Mouse (Mus musculus) hindbrain, embryonic 14.5 days (tissue): ENCODE data around the gene 1700016D06Rik. TPM values are rescaled to one million over a fixed set of nuclear protein-coding genes. Genes with fewer than 3 reads are reported as not detected.
"Not testable (repeated sequence)": the region's sequence is repeated elsewhere in the genome, so short reads cannot be mapped to it uniquely, and the experiment has no call there.

Source experiments
- ATAC-seq: fragments of 200-750 bp; cut with Nextera tagmentation; 2 replicates; pipeline ENCODE4 v1.8.0; 2017; ENCODE audit warnings: moderate number of reproducible peaks, mild to moderate bottlenecking, moderate TSS enrichment, moderate library complexity; ENCODE audit not compliant: low FRiP score
- DNase-seq: peaks from one replicate; pipeline ENCODE4 v3.0.0-alpha.2; 2015; ENCODE audit warnings: low spot score
- H3K27ac ChIP-seq: fragments of 300-500 bp; sonication (generic); 2 replicates; pipeline ENCODE4 v1.5.1; 2014; ENCODE audit warnings: mild to moderate bottlenecking, moderate library complexity
- H3K27me3 ChIP-seq: fragments of 300-500 bp; sonication (generic); 2 replicates; pipeline ENCODE4 v1.6.1; 2014; ENCODE audit warnings: mild to moderate bottlenecking, low read length, mixed read lengths; ENCODE audit not compliant: control insufficient read depth, insufficient read depth
- H3K36me3 ChIP-seq: fragments of 300-500 bp; sonication (generic); replicated peaks from 2 replicates; pipeline ENCODE4 v1.6.1; 2014; ENCODE audit not compliant: control insufficient read depth, insufficient read depth
- H3K4me1 ChIP-seq: fragments of 300-500 bp; sonication (generic); replicated peaks from 2 replicates; pipeline ENCODE4 v1.6.1; 2014; ENCODE audit warnings: antibody characterized with exemption, low read length, mixed read lengths; ENCODE audit not compliant: control insufficient read depth, insufficient read depth
- H3K4me2 ChIP-seq: fragments of 300-500 bp; sonication (generic); replicated peaks from 2 replicates; pipeline ENCODE4 v1.6.1; 2014; ENCODE audit warnings: mild to moderate bottlenecking, moderate library complexity
- H3K4me3 ChIP-seq: fragments of 300-500 bp; sonication (generic); replicated peaks from 2 replicates; pipeline ENCODE4 v1.5.1; 2014; ENCODE audit warnings: mild to moderate bottlenecking, low read length
- H3K9ac ChIP-seq: fragments of 300-500 bp; sonication (generic); 2 replicates; pipeline ENCODE4 v1.6.1; 2014
- H3K9me3 ChIP-seq: fragments of 300-500 bp; sonication (generic); 2 replicates; pipeline ENCODE4 v1.6.1; 2016; ENCODE audit warnings: low read length; ENCODE audit not compliant: control insufficient read depth
- WGBS: fragments of 180-500 bp; shearing (Covaris S2); extraction: QIAGEN DNeasy Blood & Tissue Kit; methylation state at CpG from one replicate; pipeline ENCODE4 v1.1.7; 2014; 5-methylcytosine and 5-hydroxymethylcytosine counted together
- polyA plus RNA-seq: library from polyadenylated mRNA; unstranded; fragments of >200 nt; fragmentation: Nextera tagmentation; extraction: Ambion mirVana; gene quantifications from 2 replicates; pipeline ENCODE4 v1.2.1, GENCODE M21; 2014

1700016D06Rik gene
- polyA plus RNA-seq, 1 experiment from 2014 or later = not detected

- H3K9ac ChIP-seq = no peak overlapping the region
- no peaks in the 10 kb centered on the region for H3K36me3 ChIP-seq
- H3K27me3 ChIP-seq = no peaks in the 10 kb centered on the region
- ATAC-seq (no peak), DNase-seq (no peak)
- no peak overlapping the region for H3K4me2 ChIP-seq
- no peaks in the 10 kb centered on the region for H3K4me1 ChIP-seq
- no peak overlapping the region for H3K4me3 ChIP-seq
- H3K27ac ChIP-seq = no peak overlapping the region
- no peaks in the 10 kb centered on the region for H3K9me3 ChIP-seq
- 74% methylated on average over 1 of the region's 1 CpGs for WGBS
Measured at GRCm38 (mm10) chr8:11692455-11692854, 8.4 kb downstream of the 1700016D06Rik start.

GRCm38 (mm10) chr8:11691761-11692160, 9.1 kb downstream of the 1700016D06Rik start:
- Histone ChIP-seq H3K27me3 (no peaks in the 10 kb centered on the region), H3K4me2 (no peak overlapping the region), H3K4me1 (no peaks in the 10 kb centered on the region), H3K36me3 (no peaks in the 10 kb centered on the region), H3K9ac (no peak overlapping the region), H3K9me3 (no peaks in the 10 kb centered on the region), H3K4me3 (no peak overlapping the region), H3K27ac (no peak overlapping the region)
- WGBS = 89% methylated on average over 6 of the region's 6 CpGs
- no peak for DNase-seq
- no peak for ATAC-seq

DNA sequence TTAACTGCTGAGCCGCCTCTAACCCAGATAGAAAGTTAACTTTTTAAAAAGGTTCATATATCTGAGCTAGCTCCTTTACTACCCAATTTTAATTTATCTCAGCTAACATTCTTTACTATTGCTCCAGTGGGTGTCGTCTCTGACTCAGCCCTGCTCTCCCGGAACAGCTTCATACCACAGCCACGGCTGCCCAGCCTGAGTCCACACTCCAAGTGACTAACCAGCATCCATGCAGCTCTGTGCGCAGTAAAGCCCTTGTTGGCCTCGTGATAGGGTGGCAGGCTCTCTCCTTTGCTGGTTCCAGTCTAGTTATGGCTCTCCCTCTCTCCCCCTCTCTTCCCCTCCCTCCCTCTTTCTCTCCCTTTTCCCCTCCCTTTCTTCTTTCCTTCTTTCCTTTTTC, 9.6 kb downstream of the 1700016D06Rik start:
- H3K27me3 ChIP-seq = no peaks in the 10 kb centered on the region
- ATAC-seq = no peak
- WGBS = 94% methylated on average over 6 of the region's 6 CpGs
- no peaks in the 10 kb centered on the region for H3K4me1 ChIP-seq
- H3K4me2 ChIP-seq = no peak overlapping the region
- H3K9ac ChIP-seq = no peak overlapping the region
- no peak for DNase-seq
- no peak overlapping the region for H3K4me3 ChIP-seq
- H3K36me3 ChIP-seq = no peaks in the 10 kb centered on the region
- no peak overlapping the region for H3K27ac ChIP-seq
- H3K9me3 ChIP-seq = no peaks in the 10 kb centered on the region

GRCm38 (mm10) chr8:11689945-11690344, 10.9 kb downstream of the 1700016D06Rik start:
- no peak for DNase-seq
- H3K27me3 ChIP-seq = no peaks in the 10 kb centered on the region

GRCm38 (mm10) chr8:11687251-11687650, 13.6 kb downstream of the 1700016D06Rik start:
- no peaks in the 10 kb centered on the region for H3K27me3 ChIP-seq
- WGBS = 94% methylated on average over 5 of the region's 5 CpGs
- H3K9me3 ChIP-seq = no peaks in the 10 kb centered on the region
- H3K27ac ChIP-seq = no peak overlapping the region
- ATAC-seq (no peak), DNase-seq (no peak)
- H3K4me1 ChIP-seq = no peaks in the 10 kb centered on the region
- H3K4me3 ChIP-seq = no peak overlapping the region
- no peaks in the 10 kb centered on the region for H3K36me3 ChIP-seq
- no peak overlapping the region for H3K4me2 ChIP-seq
- no peak overlapping the region for H3K9ac ChIP-seq

More at GRCm38 (mm10) chr8:11689945-11690344, 10.9 kb downstream of the 1700016D06Rik start:
- Histone ChIP-seq H3K9me3 (no peaks in the 10 kb centered on the region), H3K4me2 (no peak overlapping the region), H3K4me3 (no peak overlapping the region), H3K4me1 (no peaks in the 10 kb centered on the region), H3K27ac (no peak overlapping the region), H3K9ac (no peak overlapping the region), H3K36me3 (no peaks in the 10 kb centered on the region)
- 56% methylated on average over 7 of the region's 7 CpGs for WGBS
- ATAC-seq = no peak

GRCm38 (mm10) chr8:11684558-11684957, 16.3 kb downstream of the 1700016D06Rik start:
- Histone ChIP-seq H3K36me3 (no peaks in the 10 kb centered on the region), H3K27me3 (no peaks in the 10 kb centered on the region), H3K4me1 (no peaks in the 10 kb centered on the region), H3K4me2 (no peak overlapping the region), H3K27ac (no peak overlapping the region), H3K9ac (no peak overlapping the region), H3K9me3 (no peaks in the 10 kb centered on the region), H3K4me3 (no peak overlapping the region)
- DNase-seq = no peak
- 89% methylated on average over 7 of the region's 7 CpGs for WGBS
- ATAC-seq = no peak

DNA sequence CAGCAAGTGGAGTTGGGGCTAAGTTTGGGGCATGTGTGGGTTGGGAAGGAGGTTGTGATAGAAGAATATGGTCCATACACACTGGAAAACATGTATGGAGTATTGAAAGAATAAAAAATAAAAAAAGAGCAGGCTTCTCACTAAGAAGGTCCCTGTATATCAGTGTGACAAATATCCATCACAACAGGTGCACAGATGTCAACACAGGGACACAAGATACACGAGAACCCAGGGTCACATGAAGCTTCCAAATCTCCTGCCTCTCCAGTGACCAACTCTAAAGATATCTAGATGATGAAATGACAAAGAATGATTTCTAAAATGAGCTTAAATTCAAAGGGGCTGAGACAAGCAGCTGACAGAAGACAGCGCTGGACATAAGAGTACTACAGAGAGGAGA, 32.6 kb downstream of the 1700016D06Rik start:
- DNase-seq (no peak), ATAC-seq (no peak)
- no peaks in the 10 kb centered on the region for H3K36me3 ChIP-seq
- H3K9me3 ChIP-seq = no peaks in the 10 kb centered on the region
- H3K27me3 ChIP-seq = no peaks in the 10 kb centered on the region
- no peak overlapping the region for H3K27ac ChIP-seq
- no peak overlapping the region for H3K9ac ChIP-seq
- no peak overlapping the region for H3K4me2 ChIP-seq
- no peaks in the 10 kb centered on the region for H3K4me1 ChIP-seq
- no peak overlapping the region for H3K4me3 ChIP-seq
- 72% methylated on average over 2 of the region's 2 CpGs for WGBS

- H3K4me1 ChIP-seq, ATAC-seq, H3K9me3 ChIP-seq, H3K4me2 ChIP-seq, DNase-seq, H3K36me3 ChIP-seq, H3K27ac ChIP-seq, H3K4me3 ChIP-seq, H3K9ac ChIP-seq, H3K27me3 ChIP-seq: not testable (repeated sequence)
- 66% methylated on average over 20 of the region's 20 CpGs for WGBS
Measured at GRCm38 (mm10) chr8:11666023-11666716, 34.7 kb downstream of the 1700016D06Rik start.

DNA sequence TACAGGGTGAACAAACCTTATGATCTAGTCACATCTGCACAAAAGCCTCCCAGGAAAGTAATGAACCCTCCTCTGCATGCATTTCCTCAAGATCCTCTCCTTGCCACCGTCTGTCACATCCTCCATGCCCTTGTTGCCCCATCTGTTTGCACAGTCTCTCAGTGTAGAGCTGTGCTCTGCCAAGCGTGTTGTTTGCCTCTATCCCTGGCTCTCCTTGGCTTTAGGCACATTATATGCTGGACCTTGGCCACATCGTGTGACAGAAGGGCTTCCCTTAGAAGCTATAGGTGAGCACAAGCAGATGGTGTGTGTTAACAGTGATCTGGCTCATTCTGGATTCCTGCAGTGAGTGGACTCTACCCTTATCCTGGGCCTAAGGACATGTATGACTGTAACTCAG, 38.9 kb downstream of the 1700016D06Rik start:
- DNase-seq = no peak
- Histone ChIP-seq H3K36me3 (no peaks in the 10 kb centered on the region), H3K27me3 (no peaks in the 10 kb centered on the region), H3K4me1 (no peaks in the 10 kb centered on the region), H3K27ac (no peak overlapping the region), H3K4me2 (no peak overlapping the region), H3K9ac (no peak overlapping the region), H3K4me3 (no peak overlapping the region), H3K9me3 (no peaks in the 10 kb centered on the region)
- WGBS = 80% methylated on average over 3 of the region's 3 CpGs
- no peak for ATAC-seq

GRCm38 (mm10) chr8:11650021-11650420, 50.8 kb downstream of the 1700016D06Rik start:
- H3K9me3 ChIP-seq = no peaks in the 10 kb centered on the region
- ATAC-seq (no peak), DNase-seq (no peak)
- H3K4me3 ChIP-seq = no peak overlapping the region
- H3K36me3 ChIP-seq = no peaks in the 10 kb centered on the region
- WGBS = 91% methylated on average over 5 of the region's 5 CpGs
- no peak overlapping the region for H3K4me2 ChIP-seq
- no peak overlapping the region for H3K27ac ChIP-seq
- no peaks in the 10 kb centered on the region for H3K4me1 ChIP-seq
- H3K9ac ChIP-seq = no peak overlapping the region
- no peaks in the 10 kb centered on the region for H3K27me3 ChIP-seq
